Mouse (Mus musculus): ENCODE data around the gene Hoxb4. TPM values are rescaled to one million over a fixed set of nuclear protein-coding genes. Genes with fewer than 3 reads are reported as not detected.
A peak's percentile ranks its signal among the peaks of the same experiment; 100 is the strongest.

The Hoxb4 gene
- total RNA-seq (2012; rRNA removed) = 2.9 and 3.3 TPM in 2 replicates
- 2.5 and 2.7 TPM in 2 replicates for total RNA-seq (2014; rRNA removed)
- polyA plus RNA-seq (2012; ENCODE audit: insufficient read length, low read depth) = 5.5 and 5.6 TPM in 2 replicates

DNA sequence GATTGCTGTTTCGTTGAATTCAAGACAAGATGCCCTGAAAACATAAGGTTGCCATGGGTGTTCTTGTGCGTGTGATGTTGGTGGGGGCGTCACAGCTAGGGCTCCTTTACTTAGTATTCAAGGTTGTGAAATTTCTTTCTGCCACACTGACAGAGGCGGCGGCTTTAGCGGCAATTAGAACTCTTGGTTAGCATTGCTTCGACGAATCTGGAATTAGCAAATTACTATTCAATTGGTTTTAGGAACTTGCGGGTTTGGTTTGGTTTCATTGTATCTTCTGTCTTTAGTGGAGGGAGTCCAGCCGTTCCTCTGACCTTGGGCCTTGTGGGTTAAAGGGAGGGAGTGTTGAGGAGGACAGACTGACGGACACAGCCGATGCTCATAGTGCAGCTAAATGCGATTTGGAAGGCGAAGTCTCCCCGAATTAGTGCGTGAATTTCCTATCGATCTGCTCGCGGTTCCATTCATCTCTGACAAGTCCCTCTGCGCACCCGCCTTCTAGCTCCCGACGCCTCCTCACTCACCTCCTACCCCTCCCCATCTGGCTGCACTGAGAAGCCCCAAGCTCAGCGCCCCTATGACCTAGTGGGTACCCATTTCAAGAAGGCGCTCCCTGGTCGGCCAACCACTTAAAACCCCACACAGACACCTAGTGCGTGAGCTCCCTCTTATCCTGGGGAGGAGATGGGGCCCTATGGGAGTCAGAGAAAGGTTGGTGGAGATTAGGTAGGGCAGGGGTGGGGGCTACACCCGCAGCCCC, at the start of gene Hoxb4:
Gene Hoxb4 (plus strand): TSS at position 660 of the 760 bp plus-strand sequence.
- dilution Hi-C loops (cut with MboI; ENCODE audit: extremely low pct_ligation_motif_present, extremely low pct_unique_long_range_greater_than_20kb, low sequenced_read_pairs) (no loop called here), in situ Hi-C loops (cut with MboI; ENCODE audit: low pct_ligation_motif_present, low pct_unique_long_range_greater_than_20kb, low sequenced_read_pairs) (loop anchor here (25.0 kb wide), 1 partner anchor 220 kb away; no protein-coding TSS in a partner anchor)
- Histone ChIP-seq H3K27ac (ENCODE audit: insufficient read depth, low read depth) (no peak within 1 kb of the TSS), H3K4me2 (ENCODE audit: insufficient read depth, low read depth, poor library complexity, severe bottlenecking) (peak within 1 kb of the TSS; percentile 81), H3K79me2 (replicated peaks; ENCODE audit: control insufficient read depth, extremely low read depth, insufficient read depth, poor library complexity, severe bottlenecking) (no peaks in the 10 kb centered on the region), H3K36me3 (replicated peaks in 1 of 2; ENCODE audit: control insufficient read depth in 1 of 2, insufficient read depth in 1 of 2, low read length in 1 of 2) (peaks cover 0 to 11% of the 10 kb centered on the region in 2 experiments), H3K4me3 (replicated peaks in 1 of 3; ENCODE audit: low read depth in 2 of 3, low read length in 2 of 3, poor library complexity in 1 of 3) (peak within 1 kb of the TSS; percentile 76 to 98 (median 82)), H3K9me3 (replicated peaks; ENCODE audit: low read length) (no peaks in the 10 kb centered on the region), H3K27me3 (replicated peaks) (peaks cover 31% of the 10 kb centered on the region), H3K9ac (ENCODE audit: insufficient read depth, low read depth) (peak within 1 kb of the TSS; percentile 96), H3K4me1 (ENCODE audit: control insufficient read depth in 1 of 2, insufficient read depth in 2 of 2) (peaks cover 4 to 15% of the 10 kb centered on the region in 2 experiments; a peak in 2 of 4 replicates)
- TF ChIP-seq BHLHE40 (IDR thresholded peaks at IDR 0.05; ENCODE audit: low read depth, low read length) (0 out of 2 replicates have a peak, but pooled peaks have one; percentile 4), SIN3A (IDR thresholded peaks at IDR 0.05; ENCODE audit: low read length) (no peak), SMC3 (IDR thresholded peaks at IDR 0.05; ENCODE audit: low read depth, low read length) (no peak), RCOR1 (conservative IDR thresholded peaks at IDR 0.05; ENCODE audit: low read depth, low read length) (0 out of 2 replicates have a peak, but pooled peaks have one; percentile 20), MAZ (IDR thresholded peaks at IDR 0.05; ENCODE audit: low read depth, low read length) (peak; percentile 8; the same call in 1 of the 2 replicates), CHD1 (IDR thresholded peaks at IDR 0.05; ENCODE audit: low read depth, low read length) (0 out of 2 replicates have a peak, but pooled peaks have one; percentile 30), MAX (IDR thresholded peaks at IDR 0.05; ENCODE audit: low read length) (peak; percentile 40; the same call in 1 of the 2 replicates)
- DNase-seq (ENCODE audit: extremely low read depth) = peak; percentile 10

- Histone ChIP-seq H3K9me3 (replicated peaks; ENCODE audit: low read length) (peaks cover 14% of the 10 kb centered on the region), H3K36me3 (replicated peaks in 1 of 2; ENCODE audit: control insufficient read depth in 1 of 2, insufficient read depth in 1 of 2, low read length in 1 of 2) (no peaks in the 10 kb centered on the region), H3K27me3 (replicated peaks) (peaks cover 94% of the 10 kb centered on the region), H3K79me2 (replicated peaks; ENCODE audit: control insufficient read depth, extremely low read depth, insufficient read depth, poor library complexity, severe bottlenecking) (no peaks in the 10 kb centered on the region), H3K4me3 (replicated peaks in 1 of 3; ENCODE audit: low read depth in 2 of 3, low read length in 2 of 3, poor library complexity in 1 of 3) (no peak overlapping the region), H3K4me2 (ENCODE audit: insufficient read depth, low read depth, poor library complexity, severe bottlenecking) (no peak overlapping the region), H3K9ac (ENCODE audit: insufficient read depth, low read depth) (no peak overlapping the region), H3K27ac (ENCODE audit: insufficient read depth, low read depth) (no peak overlapping the region), H3K4me1 (ENCODE audit: control insufficient read depth in 1 of 2, insufficient read depth in 2 of 2) (peaks cover 0 to 5% of the 10 kb centered on the region in 2 experiments; a peak in 1 of 4 replicates)
- in situ Hi-C loops (cut with MboI; ENCODE audit: low pct_ligation_motif_present, low pct_unique_long_range_greater_than_20kb, low sequenced_read_pairs) = no loop called here
- no peak for TF ChIP-seq USF1 (IDR thresholded peaks at IDR 0.05; ENCODE audit: low read depth, low read length)
- no peak for TF ChIP-seq MEF2A (IDR thresholded peaks at IDR 0.05; ENCODE audit: borderline replicate concordance, low read depth, low read length)
- no peak for TF ChIP-seq MYC (IDR thresholded peaks at IDR 0.05; ENCODE audit: low read depth, low read length)
- TF ChIP-seq NRF1 (IDR thresholded peaks at IDR 0.05; ENCODE audit: low read depth, low read length) = no peak
- dilution Hi-C loops (cut with MboI; ENCODE audit: extremely low pct_ligation_motif_present, extremely low pct_unique_long_range_greater_than_20kb, low sequenced_read_pairs) = no loop called here
- DNase-seq (ENCODE audit: extremely low read depth) = no peak
These were observed 48.2 kb upstream of the Hoxb4 start for GRCm38 (mm10) chr11:96269869-96270268.
